Mouse (Mus musculus): ENCODE results near the gene Tmem132b. TPM values are rescaled to one million over a fixed set of nuclear protein-coding genes. Genes with fewer than 3 reads are reported as not detected.

Gene Tmem132b
- polyA plus RNA-seq, 1 experiment from 2014 or later: not detected

DNA sequence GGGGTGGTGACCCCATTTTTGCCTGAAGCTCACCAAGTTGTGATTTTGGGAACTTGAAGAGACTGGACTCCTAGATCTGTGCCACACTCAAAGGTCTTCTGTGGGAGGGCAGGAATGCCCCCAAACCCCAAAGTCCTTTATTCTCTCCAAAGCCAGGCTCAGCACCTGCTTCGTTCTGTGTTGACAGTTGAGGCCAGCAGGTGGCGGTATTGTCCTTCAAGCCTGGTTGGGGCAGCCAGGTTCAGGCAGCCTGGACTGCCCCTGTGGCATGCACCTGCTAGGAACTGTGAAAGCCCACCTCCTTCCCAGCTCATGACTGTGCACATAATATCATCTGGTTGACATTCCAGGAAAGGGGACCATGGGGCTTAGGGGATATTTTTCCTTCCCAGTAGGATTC is 82.8 kb downstream of the Tmem132b start:
- Histone ChIP-seq H3K9me3 (ENCODE audit: low read length) (0 out of 2 replicates have a peak, but pooled peaks cover 6% of the 10 kb centered on the region), H3K9ac (replicated peaks) (no peak overlapping the region), H3K4me1 (ENCODE audit: insufficient read depth) (no peaks in the 10 kb centered on the region), H3K27me3 (ENCODE audit: insufficient read depth, low read length) (no peaks in the 10 kb centered on the region), H3K4me2 (ENCODE audit: low read depth, low read length) (no peak overlapping the region), H3K4me3 (ENCODE audit: low read depth, low read length) (no peak overlapping the region), H3K27ac (ENCODE audit: low read depth) (no peak overlapping the region), H3K36me3 (replicated peaks; ENCODE audit: insufficient read depth, low read length) (no peaks in the 10 kb centered on the region)
- no peak for TF ChIP-seq EP300 (IDR thresholded peaks at IDR 0.05; ENCODE audit: low read depth)
- TF ChIP-seq CTCF (IDR thresholded peaks at IDR 0.05; ENCODE audit: low read depth): peak; percentile 32; the same call in 1 of the 2 replicates
- WGBS (ENCODE audit: insufficient replicate concordance): 33% methylated on average over 2 of the region's 2 CpGs
- ATAC-seq (no peak), DNase-seq (no peak)

DNA sequence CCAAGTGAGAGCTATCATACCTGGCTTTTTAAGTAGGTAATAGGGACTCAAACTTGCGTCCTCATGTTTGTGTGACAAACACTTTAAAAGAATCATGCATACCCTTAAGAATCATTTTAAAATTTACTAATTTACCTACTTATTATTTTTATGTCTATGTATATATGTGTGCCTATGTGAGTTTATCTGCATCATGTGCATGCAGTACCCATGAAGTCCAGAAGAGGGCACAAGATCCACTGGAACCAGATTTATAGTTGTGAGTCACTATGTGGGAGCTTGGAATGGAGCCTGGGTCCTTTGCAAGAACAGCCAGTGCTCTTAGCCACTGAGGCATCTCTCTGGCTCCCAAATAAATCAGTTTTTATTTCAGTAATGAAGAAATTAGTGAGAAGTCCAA is 85.5 kb downstream of the Tmem132b start:
- Histone ChIP-seq H3K36me3 (replicated peaks; ENCODE audit: insufficient read depth, low read length) (no peaks in the 10 kb centered on the region), H3K27me3 (ENCODE audit: insufficient read depth, low read length) (no peaks in the 10 kb centered on the region), H3K9ac (replicated peaks) (no peak overlapping the region), H3K4me3 (ENCODE audit: low read depth, low read length) (no peak overlapping the region), H3K4me1 (ENCODE audit: insufficient read depth) (no peaks in the 10 kb centered on the region), H3K4me2 (ENCODE audit: low read depth, low read length) (no peak overlapping the region), H3K9me3 (ENCODE audit: low read length) (no peaks in the 10 kb centered on the region), H3K27ac (ENCODE audit: low read depth) (no peak overlapping the region)
- TF ChIP-seq EP300 (IDR thresholded peaks at IDR 0.05; ENCODE audit: low read depth) (no peak), CTCF (IDR thresholded peaks at IDR 0.05; ENCODE audit: low read depth) (peak; percentile 24; the same call in 1 of the 2 replicates)
- WGBS (ENCODE audit: insufficient replicate concordance): 88% methylated on average over 1 of the region's 1 CpGs
- DNase-seq (no peak), ATAC-seq (no peak)

DNA sequence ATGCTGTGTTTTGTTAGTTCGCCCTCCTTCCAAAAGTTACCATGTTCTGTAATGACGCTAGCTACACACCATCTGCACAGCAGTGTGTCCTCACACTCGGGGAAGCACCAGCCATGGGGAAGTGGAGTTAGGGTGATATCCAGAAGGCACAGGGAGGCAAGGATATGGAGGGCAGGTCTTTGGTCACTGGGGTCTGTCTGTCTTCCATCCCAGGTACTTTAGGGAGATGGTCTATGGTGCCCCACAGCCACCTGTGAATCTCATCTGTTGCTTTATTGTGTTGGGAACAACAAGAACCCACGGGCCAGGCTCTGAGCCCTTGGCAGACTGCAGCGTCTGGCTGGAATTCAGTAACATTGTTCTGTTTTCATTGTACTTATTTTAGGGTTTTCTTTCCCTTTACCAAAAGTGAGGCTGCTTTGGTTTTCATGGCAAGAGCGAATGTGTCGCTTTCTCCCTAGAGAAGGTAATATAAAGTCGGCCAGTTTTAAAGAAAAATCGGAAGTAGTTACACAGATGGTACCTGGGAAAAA is 96.3 kb downstream of the Tmem132b start:
- DNase-seq (no peak), ATAC-seq (no peak)
- H3K4me1 ChIP-seq (ENCODE audit: insufficient read depth): no peaks in the 10 kb centered on the region
- H3K9ac ChIP-seq (replicated peaks): no peak overlapping the region
- H3K9me3 ChIP-seq (ENCODE audit: low read length): no peaks in the 10 kb centered on the region
- no peak overlapping the region for H3K4me2 ChIP-seq (ENCODE audit: low read depth, low read length)
- no peaks in the 10 kb centered on the region for H3K27me3 ChIP-seq (ENCODE audit: insufficient read depth, low read length)
- H3K36me3 ChIP-seq (replicated peaks; ENCODE audit: insufficient read depth, low read length): no peaks in the 10 kb centered on the region
- WGBS (ENCODE audit: insufficient replicate concordance): 80% methylated on average over 9 of the region's 9 CpGs
- no peak overlapping the region for H3K4me3 ChIP-seq (ENCODE audit: low read depth, low read length)
- TF ChIP-seq EP300 (IDR thresholded peaks at IDR 0.05; ENCODE audit: low read depth) (no peak), CTCF (IDR thresholded peaks at IDR 0.05; ENCODE audit: low read depth) (no peak)
- H3K27ac ChIP-seq (ENCODE audit: low read depth): no peak overlapping the region

DNA sequence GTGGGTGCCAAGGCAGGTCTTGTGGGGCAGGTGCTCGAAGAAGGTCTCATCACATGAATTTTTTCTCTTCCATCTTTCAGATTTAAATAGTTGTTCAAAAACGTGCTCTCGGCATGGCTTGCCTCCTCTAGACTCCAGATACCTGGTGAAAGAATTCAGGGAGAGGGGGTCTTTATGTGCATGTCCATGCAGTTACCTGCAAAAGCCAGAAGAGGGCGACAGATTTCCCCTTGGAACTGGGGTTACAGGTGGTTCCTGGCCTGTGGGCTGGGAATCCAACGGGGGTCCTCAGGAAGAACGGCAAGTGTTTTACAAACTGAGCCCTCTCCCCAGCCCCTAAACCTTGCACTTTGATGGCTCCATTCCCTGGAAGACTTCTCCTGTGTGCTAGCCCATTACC is 103.1 kb downstream of the Tmem132b start:
- 62% methylated on average over 6 of the region's 6 CpGs for WGBS (ENCODE audit: insufficient replicate concordance)
- Histone ChIP-seq H3K4me2 (ENCODE audit: low read depth, low read length) (no peak overlapping the region), H3K4me3 (ENCODE audit: low read depth, low read length) (no peak overlapping the region), H3K9me3 (ENCODE audit: low read length) (peaks cover 4% of the 10 kb centered on the region; the same call in 1 of the 2 replicates), H3K27ac (ENCODE audit: low read depth) (no peak overlapping the region), H3K27me3 (ENCODE audit: insufficient read depth, low read length) (no peaks in the 10 kb centered on the region), H3K36me3 (replicated peaks; ENCODE audit: insufficient read depth, low read length) (no peaks in the 10 kb centered on the region), H3K4me1 (ENCODE audit: insufficient read depth) (no peaks in the 10 kb centered on the region), H3K9ac (replicated peaks) (no peak overlapping the region)
- TF ChIP-seq CTCF (IDR thresholded peaks at IDR 0.05; ENCODE audit: low read depth) (0 out of 2 replicates have a peak, but pooled peaks have one; percentile 2), EP300 (IDR thresholded peaks at IDR 0.05; ENCODE audit: low read depth) (no peak)
- DNase-seq: no peak
- no peak for ATAC-seq

DNA sequence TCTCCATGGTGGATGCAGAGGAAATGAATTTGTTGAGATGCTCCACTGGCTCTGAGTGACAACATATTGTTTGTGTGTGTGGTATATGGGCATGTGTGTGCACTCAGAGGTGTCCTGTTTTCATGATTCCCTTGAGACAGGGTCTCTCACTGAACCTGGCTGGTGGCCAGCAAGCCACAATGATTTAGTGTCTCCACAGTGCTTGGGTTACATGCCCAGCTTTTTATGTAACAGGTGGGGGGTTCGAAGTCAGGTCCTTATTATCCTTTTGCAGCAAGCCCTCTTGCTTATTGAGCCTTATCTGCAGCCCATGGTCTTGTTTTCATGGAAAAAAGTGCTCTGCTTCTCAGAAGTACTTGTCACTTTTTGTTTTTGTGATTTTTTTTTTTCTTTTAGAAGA is 109.4 kb downstream of the Tmem132b start:
- Histone ChIP-seq H3K9me3 (ENCODE audit: low read length) (peaks cover 4% of the 10 kb centered on the region), H3K4me3 (ENCODE audit: low read depth, low read length) (no peak overlapping the region), H3K27ac (ENCODE audit: low read depth) (no peak overlapping the region), H3K4me1 (ENCODE audit: insufficient read depth) (no peaks in the 10 kb centered on the region), H3K36me3 (replicated peaks; ENCODE audit: insufficient read depth, low read length) (no peaks in the 10 kb centered on the region), H3K27me3 (ENCODE audit: insufficient read depth, low read length) (no peaks in the 10 kb centered on the region), H3K9ac (replicated peaks) (no peak overlapping the region), H3K4me2 (ENCODE audit: low read depth, low read length) (no peak overlapping the region)
- DNase-seq: no peak
- no peak for ATAC-seq
- WGBS (ENCODE audit: insufficient replicate concordance): 50% methylated on average over 1 of the region's 1 CpGs
- TF ChIP-seq EP300 (IDR thresholded peaks at IDR 0.05; ENCODE audit: low read depth) (no peak), CTCF (IDR thresholded peaks at IDR 0.05; ENCODE audit: low read depth) (no peak)

DNA sequence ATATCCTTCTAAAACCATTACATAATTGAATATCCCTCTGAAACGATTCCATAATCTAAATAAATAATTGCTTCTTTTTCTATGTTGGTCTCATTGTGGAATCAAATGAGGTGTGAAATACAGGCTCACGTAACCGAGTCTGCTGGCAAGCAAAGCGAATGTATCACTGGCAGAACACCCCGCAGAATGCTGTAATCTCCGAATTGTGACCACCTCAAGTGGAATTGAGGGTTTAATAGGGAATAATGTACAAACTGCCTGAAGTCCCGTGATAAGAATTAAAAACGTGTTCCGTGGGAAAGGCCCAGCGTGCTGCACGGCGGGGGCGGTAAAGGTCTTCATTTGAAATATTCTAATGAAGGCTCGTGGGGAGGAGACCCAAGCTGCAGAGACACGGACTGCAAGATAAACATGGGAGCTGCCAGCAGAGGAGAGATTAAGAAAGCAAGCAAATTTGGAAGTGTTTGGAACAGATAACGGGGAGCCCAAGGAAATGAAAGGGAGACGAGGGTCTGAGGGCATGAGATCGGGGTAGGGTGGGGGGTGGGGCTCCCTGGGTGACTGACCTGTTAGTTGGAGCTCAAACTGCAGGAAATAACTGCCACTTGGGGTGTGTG is 110.1 kb downstream of the Tmem132b start:
- 60% methylated on average over 18 of the region's 18 CpGs for WGBS (ENCODE audit: insufficient replicate concordance)
- no peak for ATAC-seq
- Histone ChIP-seq H3K36me3 (replicated peaks; ENCODE audit: insufficient read depth, low read length) (no peaks in the 10 kb centered on the region), H3K4me2 (ENCODE audit: low read depth, low read length) (no peak overlapping the region), H3K4me1 (ENCODE audit: insufficient read depth) (no peaks in the 10 kb centered on the region), H3K27ac (ENCODE audit: low read depth) (no peak overlapping the region), H3K9me3 (ENCODE audit: low read length) (peaks cover 4% of the 10 kb centered on the region), H3K27me3 (ENCODE audit: insufficient read depth, low read length) (no peaks in the 10 kb centered on the region), H3K9ac (replicated peaks) (no peak overlapping the region), H3K4me3 (ENCODE audit: low read depth, low read length) (no peak overlapping the region)
- no peak for DNase-seq
- TF ChIP-seq CTCF (IDR thresholded peaks at IDR 0.05; ENCODE audit: low read depth) (no peak), EP300 (IDR thresholded peaks at IDR 0.05; ENCODE audit: low read depth) (no peak)

All from liver, postnatal 0 days (tissue).